Mouse (Mus musculus) embryonic facial prominence, embryonic 15.5 days (tissue): ENCODE measurements around the gene Agpat2. TPM values are rescaled to one million over a fixed set of nuclear protein-coding genes. Genes with fewer than 3 reads are reported as not detected.

Source experiments
- ATAC-seq: fragments of 200-750 bp; cut with Nextera tagmentation; 2 replicates; pipeline ENCODE4 v1.8.0; 2017; ENCODE audit warnings: low read depth, moderate TSS enrichment; ENCODE audit not compliant: insufficient number of reproducible peaks, low FRiP score, low TSS enrichment
- H3K27ac ChIP-seq: fragments of 300-500 bp; sonication (generic); replicated peaks from 2 replicates; pipeline ENCODE4 v1.5.1; 2015; ENCODE audit warnings: mild to moderate bottlenecking, inconsistent platforms
- H3K27me3 ChIP-seq: fragments of 300-500 bp; sonication (generic); 2 replicates; pipeline ENCODE4 v1.6.1; 2015; ENCODE audit warnings: inconsistent platforms
- H3K36me3 ChIP-seq: fragments of 300-500 bp; sonication (generic); 2 replicates; pipeline ENCODE4 v1.6.1; 2015; ENCODE audit warnings: mild to moderate bottlenecking, inconsistent platforms
- H3K4me1 ChIP-seq: fragments of 300-500 bp; sonication (generic); 2 replicates; pipeline ENCODE4 v1.6.1; 2015; ENCODE audit warnings: inconsistent platforms
- H3K4me2 ChIP-seq: fragments of 300-500 bp; sonication (generic); replicated peaks from 2 replicates; pipeline ENCODE4 v1.6.1; 2015; ENCODE audit warnings: mild to moderate bottlenecking, inconsistent platforms
- H3K4me3 ChIP-seq: fragments of 300-500 bp; sonication (generic); replicated peaks from 2 replicates; pipeline ENCODE4 v1.5.1; 2015; ENCODE audit warnings: mild to moderate bottlenecking, inconsistent platforms
- H3K9ac ChIP-seq: fragments of 300-500 bp; sonication (generic); 2 replicates; pipeline ENCODE4 v1.6.1; 2015; ENCODE audit warnings: inconsistent platforms
- H3K9me3 ChIP-seq: fragments of 300-500 bp; sonication (generic); replicated peaks from 2 replicates; pipeline ENCODE4 v1.6.1; 2016; ENCODE audit warnings: inconsistent platforms
- WGBS: fragments of 180-500 bp; shearing (Covaris S2); methylation state at CpG from one replicate; pipeline ENCODE4 v1.1.7; 2015; 5-methylcytosine and 5-hydroxymethylcytosine counted together
- polyA plus RNA-seq: library from polyadenylated mRNA; unstranded; fragments of >200 nt; fragmentation: Nextera tagmentation; extraction: Ambion mirVana; gene quantifications from 2 replicates; pipeline ENCODE4 v1.2.1, GENCODE M21; 2015

Agpat2 gene
- polyA plus RNA-seq, 1 experiment from 2014 or later, result 31.7 TPM

GRCm38 (mm10) chr2:26621246-26621645 lies 17.0 kb upstream of the Agpat2 start:
- Histone ChIP-seq H3K9ac (no peak overlapping the region), H3K9me3 (no peaks in the 10 kb centered on the region), H3K4me1 (no peaks in the 10 kb centered on the region), H3K27me3 (no peaks in the 10 kb centered on the region), H3K27ac (no peak overlapping the region), H3K4me2 (no peak overlapping the region), H3K4me3 (no peak overlapping the region), H3K36me3 (no peaks in the 10 kb centered on the region)
- 32% methylated on average over 2 of the region's 2 CpGs for WGBS
- no peak for ATAC-seq

GRCm38 (mm10) chr2:26617928-26618327 lies 13.7 kb upstream of the Agpat2 start:
- WGBS, result 52% methylated on average over 7 of the region's 7 CpGs
- H3K4me3 ChIP-seq, result no peak overlapping the region
- ATAC-seq, result no peak

GRCm38 (mm10) chr2:26617331-26617730 lies 13.1 kb upstream of the Agpat2 start:
- Histone ChIP-seq H3K27ac (no peak overlapping the region), H3K4me3 (no peak overlapping the region), H3K4me1 (no peaks in the 10 kb centered on the region), H3K9me3 (no peaks in the 10 kb centered on the region), H3K27me3 (no peaks in the 10 kb centered on the region), H3K4me2 (no peak overlapping the region), H3K9ac (no peak overlapping the region), H3K36me3 (no peaks in the 10 kb centered on the region)
- 78% methylated on average over 6 of the region's 6 CpGs for WGBS
- no peak for ATAC-seq

More at GRCm38 (mm10) chr2:26617928-26618327, 13.7 kb upstream of the Agpat2 start:
- Histone ChIP-seq H3K27ac (no peak overlapping the region), H3K4me2 (no peak overlapping the region), H3K27me3 (no peaks in the 10 kb centered on the region), H3K4me1 (no peaks in the 10 kb centered on the region), H3K36me3 (no peaks in the 10 kb centered on the region), H3K9ac (no peak overlapping the region), H3K9me3 (no peaks in the 10 kb centered on the region)

GRCm38 (mm10) chr2:26615459-26616124 lies 11.4 kb upstream of the Agpat2 start:
- Histone ChIP-seq H3K27me3 (no peaks in the 10 kb centered on the region), H3K4me1 (no peaks in the 10 kb centered on the region), H3K9me3 (no peaks in the 10 kb centered on the region), H3K9ac (no peak overlapping the region), H3K4me2 (no peak overlapping the region), H3K4me3 (no peak overlapping the region), H3K27ac (no peak overlapping the region), H3K36me3 (no peaks in the 10 kb centered on the region)
- 76% methylated on average over 4 of the region's 4 CpGs for WGBS
- ATAC-seq, result no peak

GRCm38 (mm10) chr2:26614903-26615302 lies 10.7 kb upstream of the Agpat2 start:
- Histone ChIP-seq H3K4me2 (no peak overlapping the region), H3K27ac (no peak overlapping the region), H3K27me3 (no peaks in the 10 kb centered on the region), H3K4me1 (no peaks in the 10 kb centered on the region), H3K9ac (no peak overlapping the region), H3K36me3 (no peaks in the 10 kb centered on the region), H3K9me3 (no peaks in the 10 kb centered on the region), H3K4me3 (no peak overlapping the region)
- 73% methylated on average over 5 of the region's 5 CpGs for WGBS
- no peak for ATAC-seq

- no peak overlapping the region for H3K4me2 ChIP-seq
- H3K27ac ChIP-seq, result no peak overlapping the region
- peaks cover 9% of the 10 kb centered on the region for H3K4me1 ChIP-seq
- no peak overlapping the region for H3K9ac ChIP-seq
- no peaks in the 10 kb centered on the region for H3K36me3 ChIP-seq
- no peaks in the 10 kb centered on the region for H3K27me3 ChIP-seq
- H3K9me3 ChIP-seq, result no peaks in the 10 kb centered on the region
- ATAC-seq, result no peak
- no peak overlapping the region for H3K4me3 ChIP-seq
These were observed 7.7 kb upstream of the Agpat2 start for GRCm38 (mm10) chr2:26611896-26612295.

- Histone ChIP-seq H3K36me3 (no peaks in the 10 kb centered on the region), H3K27me3 (no peaks in the 10 kb centered on the region), H3K4me1 (peaks cover 17% of the 10 kb centered on the region), H3K9me3 (no peaks in the 10 kb centered on the region), H3K27ac (no peak overlapping the region), H3K9ac (no peak overlapping the region), H3K4me2 (no peak overlapping the region), H3K4me3 (no peak overlapping the region)
- no peak for ATAC-seq
These were observed 6.8 kb upstream of the Agpat2 start for GRCm38 (mm10) chr2:26611054-26611453.

GRCm38 (mm10) chr2:26610526-26610925 lies 6.3 kb upstream of the Agpat2 start:
- no peaks in the 10 kb centered on the region for H3K36me3 ChIP-seq
- no peak overlapping the region for H3K27ac ChIP-seq
- peaks cover 18% of the 10 kb centered on the region for H3K4me1 ChIP-seq
- WGBS, result 62% methylated on average over 3 of the region's 3 CpGs
- no peak overlapping the region for H3K4me2 ChIP-seq
- H3K9ac ChIP-seq, result no peak overlapping the region
- no peak for ATAC-seq
- no peaks in the 10 kb centered on the region for H3K27me3 ChIP-seq
- no peak overlapping the region for H3K4me3 ChIP-seq
- H3K9me3 ChIP-seq, result no peaks in the 10 kb centered on the region

- Histone ChIP-seq H3K36me3 (no peaks in the 10 kb centered on the region), H3K4me3 (no peak overlapping the region), H3K9ac (no peak overlapping the region), H3K4me2 (no peak overlapping the region), H3K4me1 (peaks cover 22% of the 10 kb centered on the region), H3K27me3 (no peaks in the 10 kb centered on the region), H3K27ac (no peak overlapping the region), H3K9me3 (no peaks in the 10 kb centered on the region)
- no peak for ATAC-seq
These were observed 5.0 kb upstream of the Agpat2 start for GRCm38 (mm10) chr2:26609261-26609661.

GRCm38 (mm10) chr2:26608781-26609180 lies 4.6 kb upstream of the Agpat2 start:
- Histone ChIP-seq H3K4me1 (peaks cover 23% of the 10 kb centered on the region), H3K36me3 (no peaks in the 10 kb centered on the region), H3K4me2 (no peak overlapping the region), H3K27ac (no peak overlapping the region), H3K4me3 (no peak overlapping the region), H3K9me3 (no peaks in the 10 kb centered on the region), H3K27me3 (no peaks in the 10 kb centered on the region), H3K9ac (no peak overlapping the region)
- ATAC-seq, result no peak

GRCm38 (mm10) chr2:26607056-26607910 lies 3.1 kb upstream of the Agpat2 start:
- WGBS, result 41% methylated on average over 6 of the region's 6 CpGs
- H3K9ac ChIP-seq, result no peak overlapping the region; the same call in 1 of the 2 replicates
- H3K4me1 ChIP-seq, result peaks cover 36% of the 10 kb centered on the region
- H3K4me3 ChIP-seq, result no peak overlapping the region
- H3K27ac ChIP-seq, result peak overlapping the region; percentile 66; the same call in 1 of the 2 replicates
- ATAC-seq, result no peak
- H3K4me2 ChIP-seq, result no peak overlapping the region
- no peaks in the 10 kb centered on the region for H3K9me3 ChIP-seq
- no peaks in the 10 kb centered on the region for H3K36me3 ChIP-seq
- H3K27me3 ChIP-seq, result no peaks in the 10 kb centered on the region
